Mouse (Mus musculus): ENCODE measurements at regions not wholly inside any gene's neighbourhood (a gene's known extent, or its start where the extent isn't known, plus 50 kb on each side); places are given as distances from the start of the nearest gene placed in this dataset.

DNA sequence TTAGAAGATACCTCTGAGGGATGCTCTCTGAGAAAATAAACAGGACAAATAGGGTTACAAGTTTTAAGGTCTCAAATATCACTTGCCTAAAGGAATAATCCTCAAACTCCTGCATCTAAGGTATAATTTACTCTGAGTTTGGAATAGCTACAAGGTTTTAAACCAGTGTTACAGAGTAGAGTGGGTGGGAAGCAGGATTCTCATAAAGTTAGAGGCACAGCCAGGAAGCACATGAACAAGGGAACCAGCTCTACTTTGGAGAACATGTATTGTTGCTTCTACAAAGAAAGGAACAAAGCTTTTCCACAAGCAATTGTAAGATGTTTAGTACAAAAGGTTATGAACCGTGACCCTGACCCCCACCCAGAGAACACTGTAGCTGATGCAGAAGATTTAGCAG is 150.1 kb downstream of the 4930444P10Rik start:
- TF ChIP-seq CTCF (IDR thresholded peaks at IDR 0.05; ENCODE audit: borderline replicate concordance, extremely low read depth, insufficient read depth, insufficient read length) (no peak), POLR2A (IDR thresholded peaks at IDR 0.05; ENCODE audit: borderline replicate concordance, extremely low read depth, insufficient read depth, insufficient read length, poor library complexity, severe bottlenecking) (no peak)
